Mouse (Mus musculus): ENCODE results near the gene Cd160. TPM values are rescaled to one million over a fixed set of nuclear protein-coding genes. Genes with fewer than 3 reads are reported as not detected.

Cd160 gene
- polyA plus RNA-seq, 1 experiment from 2014 or later: 0.36 TPM

GRCm38 (mm10) chr3:96808651-96809050 is 20.5 kb downstream of the Cd160 start:
- Histone ChIP-seq H3K4me2 (no peak overlapping the region), H3K4me3 (no peak overlapping the region), H3K27ac (replicated peaks) (no peak overlapping the region), H3K27me3 (replicated peaks) (peaks cover 20% of the 10 kb centered on the region; the same call in 1 of the 2 replicates), H3K9me3 (peaks cover 6% of the 10 kb centered on the region; the same call in 1 of the 2 replicates), H3K4me1 (peaks cover 16% of the 10 kb centered on the region), H3K9ac (no peak overlapping the region), H3K36me3 (peaks cover 7% of the 10 kb centered on the region; the same call in 1 of the 2 replicates)
- WGBS: 47% methylated on average over 3 of the region's 3 CpGs
- no peak for ATAC-seq (ENCODE audit: extremely low read depth, insufficient number of reproducible peaks, low FRiP score, low TSS enrichment)

GRCm38 (mm10) chr3:96808136-96808535 is 21.0 kb downstream of the Cd160 start:
- peaks cover 6% of the 10 kb centered on the region; the same call in 1 of the 2 replicates for H3K9me3 ChIP-seq
- H3K27ac ChIP-seq (replicated peaks): no peak overlapping the region
- 65% methylated on average over 3 of the region's 3 CpGs for WGBS
- ATAC-seq (ENCODE audit: extremely low read depth, insufficient number of reproducible peaks, low FRiP score, low TSS enrichment): no peak
- H3K36me3 ChIP-seq: peaks cover 7% of the 10 kb centered on the region; the same call in 1 of the 2 replicates
- H3K9ac ChIP-seq: no peak overlapping the region
- H3K4me2 ChIP-seq: no peak overlapping the region
- H3K4me3 ChIP-seq: no peak overlapping the region
- H3K4me1 ChIP-seq: peaks cover 11% of the 10 kb centered on the region
- H3K27me3 ChIP-seq (replicated peaks): peaks cover 19% of the 10 kb centered on the region; the same call in 1 of the 2 replicates

GRCm38 (mm10) chr3:96802214-96802613 is 26.9 kb downstream of the Cd160 start:
- Histone ChIP-seq H3K9ac (no peak overlapping the region), H3K4me2 (no peak overlapping the region), H3K27ac (replicated peaks) (no peak overlapping the region), H3K4me1 (peaks cover 17% of the 10 kb centered on the region), H3K36me3 (peaks cover 11% of the 10 kb centered on the region), H3K27me3 (replicated peaks) (no peaks in the 10 kb centered on the region), H3K9me3 (peaks cover 5% of the 10 kb centered on the region; the same call in 1 of the 2 replicates), H3K4me3 (no peak overlapping the region)
- no peak for ATAC-seq (ENCODE audit: extremely low read depth, insufficient number of reproducible peaks, low FRiP score, low TSS enrichment)
- 24% methylated on average over 1 of the region's 1 CpGs for WGBS

- Histone ChIP-seq H3K9me3 (no peaks in the 10 kb centered on the region), H3K4me3 (no peak overlapping the region), H3K4me1 (peaks cover 17% of the 10 kb centered on the region), H3K9ac (no peak overlapping the region), H3K4me2 (no peak overlapping the region), H3K27me3 (replicated peaks) (no peaks in the 10 kb centered on the region), H3K27ac (replicated peaks) (no peak overlapping the region), H3K36me3 (peaks cover 12% of the 10 kb centered on the region)
- ATAC-seq (ENCODE audit: extremely low read depth, insufficient number of reproducible peaks, low FRiP score, low TSS enrichment): no peak
- WGBS: 73% methylated on average over 11 of the region's 11 CpGs
These were observed 28.9 kb downstream of the Cd160 start for GRCm38 (mm10) chr3:96800254-96800653.

GRCm38 (mm10) chr3:96788506-96788905 is 40.6 kb downstream of the Cd160 start:
- Histone ChIP-seq H3K4me2 (no peak overlapping the region), H3K4me3 (no peak overlapping the region), H3K27me3 (replicated peaks) (no peaks in the 10 kb centered on the region), H3K4me1 (no peaks in the 10 kb centered on the region), H3K36me3 (peaks cover 83% of the 10 kb centered on the region), H3K9ac (no peak overlapping the region), H3K9me3 (no peaks in the 10 kb centered on the region), H3K27ac (replicated peaks) (no peak overlapping the region)
- ATAC-seq (ENCODE audit: extremely low read depth, insufficient number of reproducible peaks, low FRiP score, low TSS enrichment): no peak
- WGBS: 82% methylated on average over 8 of the region's 8 CpGs

- Histone ChIP-seq H3K9ac (no peak overlapping the region), H3K9me3 (no peaks in the 10 kb centered on the region), H3K4me1 (no peaks in the 10 kb centered on the region), H3K27me3 (replicated peaks) (no peaks in the 10 kb centered on the region), H3K4me2 (no peak overlapping the region), H3K4me3 (no peak overlapping the region), H3K36me3 (peaks cover 76% of the 10 kb centered on the region), H3K27ac (replicated peaks) (no peak overlapping the region)
- no peak for ATAC-seq (ENCODE audit: extremely low read depth, insufficient number of reproducible peaks, low FRiP score, low TSS enrichment)
- 84% methylated on average over 1 of the region's 1 CpGs for WGBS
These were observed 41.4 kb downstream of the Cd160 start for GRCm38 (mm10) chr3:96787784-96788183.

- H3K4me2 ChIP-seq: no peak overlapping the region
- H3K9ac ChIP-seq: no peak overlapping the region
- ATAC-seq (ENCODE audit: extremely low read depth, insufficient number of reproducible peaks, low FRiP score, low TSS enrichment): no peak
- H3K27ac ChIP-seq (replicated peaks): no peak overlapping the region
- no peaks in the 10 kb centered on the region for H3K27me3 ChIP-seq (replicated peaks)
- H3K4me3 ChIP-seq: no peak overlapping the region
- 71% methylated on average over 8 of the region's 8 CpGs for WGBS
- no peaks in the 10 kb centered on the region for H3K9me3 ChIP-seq
- H3K36me3 ChIP-seq: peaks cover 38% of the 10 kb centered on the region
- no peaks in the 10 kb centered on the region for H3K4me1 ChIP-seq
These were observed 46.9 kb downstream of the Cd160 start for GRCm38 (mm10) chr3:96782236-96782635.

- no peak for ATAC-seq (ENCODE audit: extremely low read depth, insufficient number of reproducible peaks, low FRiP score, low TSS enrichment)
- 77% methylated on average over 3 of the region's 3 CpGs for WGBS
- no peak overlapping the region for H3K4me3 ChIP-seq
These were observed 52.0 kb downstream of the Cd160 start for GRCm38 (mm10) chr3:96777120-96777519.

GRCm38 (mm10) chr3:96772949-96773348 is 56.2 kb downstream of the Cd160 start:
- no peak overlapping the region for H3K4me2 ChIP-seq
- H3K4me1 ChIP-seq: peaks cover 18% of the 10 kb centered on the region
- H3K36me3 ChIP-seq: peaks cover 19% of the 10 kb centered on the region
- no peak; the same call in 1 of the 2 replicates for ATAC-seq (ENCODE audit: extremely low read depth, insufficient number of reproducible peaks, low FRiP score, low TSS enrichment)
- H3K9me3 ChIP-seq: no peaks in the 10 kb centered on the region
- no peaks in the 10 kb centered on the region for H3K27me3 ChIP-seq (replicated peaks)
- no peak overlapping the region for H3K4me3 ChIP-seq
- WGBS: 14% methylated on average over 1 of the region's 1 CpGs
- no peak overlapping the region for H3K9ac ChIP-seq
- no peak overlapping the region for H3K27ac ChIP-seq (replicated peaks)

More at GRCm38 (mm10) chr3:96777120-96777519, 52.0 kb downstream of the Cd160 start:
- Histone ChIP-seq H3K27me3 (replicated peaks) (no peaks in the 10 kb centered on the region), H3K9ac (no peak overlapping the region), H3K27ac (replicated peaks) (no peak overlapping the region), H3K4me1 (peaks cover 16% of the 10 kb centered on the region), H3K9me3 (no peaks in the 10 kb centered on the region), H3K4me2 (no peak overlapping the region), H3K36me3 (peaks cover 20% of the 10 kb centered on the region)

- 88% methylated on average over 5 of the region's 5 CpGs for WGBS
- Histone ChIP-seq H3K9ac (no peak overlapping the region), H3K4me1 (peaks cover 24% of the 10 kb centered on the region), H3K9me3 (no peaks in the 10 kb centered on the region), H3K27me3 (replicated peaks) (no peaks in the 10 kb centered on the region), H3K4me2 (no peak overlapping the region), H3K36me3 (peaks cover 4% of the 10 kb centered on the region; the same call in 1 of the 2 replicates), H3K27ac (replicated peaks) (no peak overlapping the region), H3K4me3 (no peak overlapping the region)
- ATAC-seq (ENCODE audit: extremely low read depth, insufficient number of reproducible peaks, low FRiP score, low TSS enrichment): no peak
These were observed 59.2 kb downstream of the Cd160 start for GRCm38 (mm10) chr3:96769971-96770370.

- ATAC-seq (ENCODE audit: extremely low read depth, insufficient number of reproducible peaks, low FRiP score, low TSS enrichment): no peak
- no peak overlapping the region for H3K9ac ChIP-seq
- no peaks in the 10 kb centered on the region for H3K27me3 ChIP-seq (replicated peaks)
- H3K9me3 ChIP-seq: no peaks in the 10 kb centered on the region
- no peak overlapping the region for H3K4me3 ChIP-seq
- H3K4me1 ChIP-seq: peaks cover 6% of the 10 kb centered on the region
- no peak overlapping the region for H3K4me2 ChIP-seq
- WGBS: 72% methylated on average over 1 of the region's 1 CpGs
- H3K27ac ChIP-seq (replicated peaks): no peak overlapping the region
- peaks cover 13% of the 10 kb centered on the region for H3K36me3 ChIP-seq
These were observed 64.6 kb downstream of the Cd160 start for GRCm38 (mm10) chr3:96764528-96764927.

GRCm38 (mm10) chr3:96759695-96760094 is 69.5 kb downstream of the Cd160 start:
- Histone ChIP-seq H3K27ac (replicated peaks) (no peak overlapping the region), H3K9ac (no peak overlapping the region), H3K27me3 (replicated peaks) (no peaks in the 10 kb centered on the region), H3K4me3 (no peak overlapping the region), H3K9me3 (no peaks in the 10 kb centered on the region), H3K36me3 (peaks cover 14% of the 10 kb centered on the region), H3K4me2 (no peak overlapping the region), H3K4me1 (peaks cover 12% of the 10 kb centered on the region)
- 88% methylated on average over 4 of the region's 4 CpGs for WGBS
- no peak for ATAC-seq (ENCODE audit: extremely low read depth, insufficient number of reproducible peaks, low FRiP score, low TSS enrichment)
